Mouse (Mus musculus): ENCODE measurements around the gene Tbcd. TPM values are rescaled to one million over a fixed set of nuclear protein-coding genes. Genes with fewer than 3 reads are reported as not detected.

Tbcd gene
- total RNA-seq, 4 experiments from 2014 or later = 44.5 to 48.1 (median 46.8) TPM

DNA sequence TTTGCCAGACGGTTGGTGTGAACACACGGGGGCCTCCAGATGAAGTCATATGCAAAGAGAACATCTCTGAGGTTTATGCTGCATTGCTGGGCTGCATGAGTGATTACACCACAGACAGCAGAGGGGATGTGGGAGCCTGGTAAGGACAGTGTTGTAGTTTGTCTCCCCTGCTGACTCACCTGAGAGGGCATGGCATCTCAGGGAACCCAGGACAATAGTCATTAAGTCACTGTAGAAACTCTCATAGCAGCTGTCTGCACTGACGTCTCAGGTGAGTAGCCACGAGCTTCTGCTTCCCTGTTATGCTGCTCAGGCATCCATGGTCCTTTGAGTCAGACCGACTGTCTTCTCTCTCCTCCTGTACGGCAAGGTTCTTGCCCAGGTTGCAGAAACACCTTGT is 145.5 kb downstream of the Tbcd start:
- no peak for DNase-seq

DNA sequence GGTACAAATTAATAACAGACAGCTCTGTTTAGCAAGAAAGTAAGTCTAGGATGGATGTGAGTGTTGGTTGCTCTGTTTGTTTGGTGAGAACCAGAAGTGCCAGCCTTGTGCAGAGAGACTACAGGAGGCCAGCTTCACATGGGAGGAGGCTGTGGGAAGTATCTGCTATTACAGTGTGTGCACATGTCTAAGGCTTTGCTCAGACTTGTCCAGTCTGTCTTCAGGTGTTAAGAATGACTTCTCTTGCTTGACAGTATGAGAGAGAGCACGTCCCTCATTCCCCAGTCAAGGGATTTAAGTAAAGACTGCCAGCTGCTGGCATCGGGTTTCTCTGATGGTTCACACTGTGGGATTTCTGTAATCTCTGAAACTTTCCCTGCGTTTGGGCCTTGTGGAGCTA is 149.7 kb downstream of the Tbcd start:
- no peak for DNase-seq

DNA sequence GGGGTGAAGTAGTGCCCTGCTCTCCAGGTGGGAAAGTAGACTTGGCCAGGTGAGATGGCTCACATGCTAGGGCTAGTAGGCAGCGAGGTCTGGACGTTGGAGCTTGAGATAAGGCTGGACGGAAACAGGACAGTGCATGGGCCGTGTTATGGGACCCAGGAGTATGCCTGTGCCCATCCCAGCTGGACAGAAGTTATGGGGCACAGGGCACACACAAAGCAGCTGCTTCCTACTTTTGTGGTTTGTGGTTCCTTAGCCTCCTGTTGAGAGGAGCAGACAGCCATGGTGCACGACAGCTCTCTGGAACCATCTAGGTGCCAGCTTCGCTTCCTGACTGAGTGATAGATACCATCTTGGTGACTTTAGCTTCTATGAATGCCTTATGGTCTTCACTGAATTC is 153.9 kb downstream of the Tbcd start:
- no peak for DNase-seq

DNA sequence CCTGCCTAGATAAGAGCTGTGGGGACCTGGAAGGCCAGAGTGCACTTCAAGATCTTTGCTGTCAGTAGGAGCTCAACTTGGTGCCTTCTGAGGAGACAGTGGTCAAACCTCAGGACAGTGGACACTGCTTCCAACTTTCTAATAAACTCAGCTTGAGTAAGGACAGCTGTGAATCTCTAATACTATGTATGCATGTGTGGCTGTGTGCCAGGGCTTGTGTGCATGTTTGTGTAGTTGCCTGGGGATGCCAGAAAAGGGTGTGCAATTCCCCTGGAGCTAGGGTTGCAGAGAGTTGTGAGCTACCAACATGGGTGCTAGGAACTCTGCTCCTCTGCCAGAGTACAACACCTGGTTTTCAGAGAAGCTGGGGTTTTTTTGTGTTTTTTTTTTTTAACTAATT is 159.2 kb downstream of the Tbcd start:
- DNase-seq = no peak

DNA sequence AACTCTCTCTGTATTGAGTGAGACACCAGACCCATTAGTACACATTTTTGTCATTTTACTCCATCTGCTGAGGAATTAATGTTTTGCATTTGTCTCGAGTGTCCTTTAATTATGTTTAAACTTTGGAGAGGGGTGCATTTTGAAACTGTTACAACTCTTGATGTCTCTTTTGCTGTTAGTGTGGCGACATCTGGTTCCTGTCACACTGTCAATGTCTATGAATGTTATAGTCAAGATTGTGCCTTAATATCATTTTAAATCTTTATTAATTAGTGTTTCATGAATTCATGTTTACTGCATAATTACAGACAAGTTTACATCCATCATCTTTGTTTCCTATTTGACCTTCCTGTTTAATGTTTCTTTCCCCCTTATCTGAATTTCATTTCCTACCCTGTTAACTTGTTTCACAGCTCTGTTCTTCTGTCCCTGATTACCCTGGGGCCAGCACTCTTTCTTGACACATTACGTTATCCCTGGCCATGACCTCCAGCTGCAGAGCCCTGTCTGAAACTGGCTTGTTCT is 164.3 kb downstream of the Tbcd start:
- no peak for DNase-seq

DNA sequence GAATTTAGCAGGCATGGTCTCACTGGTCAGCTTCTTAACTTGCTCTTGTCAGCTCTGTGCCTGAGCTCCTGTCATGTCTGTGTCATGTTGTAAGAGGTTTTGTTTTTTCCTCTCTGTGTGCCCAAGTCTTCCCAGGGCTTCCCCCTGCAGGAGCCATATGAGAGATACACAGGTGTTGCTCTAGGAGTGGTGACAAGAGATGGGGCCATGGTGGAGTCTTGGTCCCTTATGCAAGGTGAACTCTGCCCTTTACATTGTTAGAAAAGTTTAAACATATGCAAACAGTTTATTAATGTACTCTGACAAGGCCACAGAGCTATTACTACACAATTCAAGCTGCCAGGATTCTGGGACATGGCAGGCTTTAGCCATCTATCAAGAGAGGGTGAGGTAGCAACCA is 164.8 kb downstream of the Tbcd start:
- no peak for DNase-seq

DNA sequence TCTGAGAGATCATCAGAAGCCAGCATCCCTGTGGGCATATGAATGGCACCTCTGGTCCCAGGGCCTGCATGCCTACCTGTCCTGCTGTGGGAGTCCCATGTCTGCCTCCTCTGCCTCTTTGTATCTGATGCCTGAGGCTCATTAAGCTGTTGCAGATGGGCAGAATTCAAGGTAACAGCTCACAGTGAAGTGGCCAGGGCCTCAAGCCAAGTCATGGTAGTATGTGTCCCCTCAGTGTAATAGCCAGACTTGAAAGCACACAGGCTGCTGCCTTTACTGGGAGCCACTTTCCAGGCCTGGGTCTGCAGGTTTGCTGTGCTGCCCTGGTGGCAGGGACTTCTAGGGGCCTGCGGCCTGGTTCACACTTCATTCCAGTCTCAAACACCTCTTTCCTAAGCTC is 165.6 kb downstream of the Tbcd start:
- DNase-seq = no peak

DNA sequence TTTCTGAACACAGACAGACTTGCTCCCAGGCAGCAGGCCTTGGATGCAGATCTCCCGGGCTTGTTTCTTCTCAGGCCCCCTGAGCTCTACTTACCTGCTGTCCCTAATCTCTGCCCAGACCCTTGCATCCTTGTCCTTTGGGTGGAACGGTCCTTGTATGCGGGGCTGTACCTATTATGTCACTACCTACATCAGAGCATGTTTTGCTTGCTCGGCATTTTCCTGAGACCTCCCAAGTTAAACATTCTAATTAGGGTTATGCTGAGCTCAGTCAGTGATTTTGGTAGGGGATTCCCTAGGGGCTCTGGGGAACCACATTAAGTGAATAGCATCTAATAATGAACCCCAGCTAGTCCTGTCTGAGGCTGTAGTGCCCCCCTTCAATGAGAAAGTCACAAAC is 173.3 kb downstream of the Tbcd start:
- DNase-seq = no peak

DNA sequence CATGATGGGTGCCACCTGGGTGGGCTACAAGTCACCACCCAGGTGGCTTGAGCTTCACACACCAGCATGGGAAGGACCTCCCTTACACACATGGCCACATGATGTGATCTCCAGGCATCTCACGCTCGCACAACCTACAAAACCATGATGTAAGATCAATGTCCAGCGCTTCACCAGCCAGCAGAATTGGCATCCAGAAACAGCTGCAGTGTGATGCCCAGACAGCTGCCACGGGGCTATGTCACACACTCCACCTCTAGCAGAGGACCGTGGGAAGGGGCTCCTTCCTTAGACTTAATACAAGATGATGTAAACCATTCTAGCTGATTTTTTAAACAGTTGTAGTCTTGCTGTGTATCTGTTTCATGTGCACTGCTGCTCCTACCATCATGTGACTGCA is 175.8 kb downstream of the Tbcd start:
- no peak for DNase-seq

DNA sequence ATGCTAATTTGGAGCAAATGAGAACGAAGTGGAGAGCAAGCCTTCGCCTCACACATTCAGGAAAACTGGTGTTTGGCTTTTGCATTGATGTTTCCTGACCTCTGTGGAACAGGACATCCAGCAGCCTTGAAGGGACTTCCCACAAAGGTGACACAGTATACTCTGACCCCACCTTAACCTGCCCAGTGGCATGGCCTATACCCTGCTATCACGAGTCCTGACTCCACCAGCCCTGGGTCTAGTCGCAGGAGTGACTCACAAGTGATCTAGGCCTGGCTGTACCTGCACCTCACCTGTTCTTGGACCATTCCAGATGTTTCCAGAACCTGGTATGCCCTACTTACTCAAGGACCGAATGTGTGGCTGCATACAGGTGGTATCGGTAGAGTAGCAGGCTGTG is 177.8 kb downstream of the Tbcd start:
- no peak for DNase-seq

DNA sequence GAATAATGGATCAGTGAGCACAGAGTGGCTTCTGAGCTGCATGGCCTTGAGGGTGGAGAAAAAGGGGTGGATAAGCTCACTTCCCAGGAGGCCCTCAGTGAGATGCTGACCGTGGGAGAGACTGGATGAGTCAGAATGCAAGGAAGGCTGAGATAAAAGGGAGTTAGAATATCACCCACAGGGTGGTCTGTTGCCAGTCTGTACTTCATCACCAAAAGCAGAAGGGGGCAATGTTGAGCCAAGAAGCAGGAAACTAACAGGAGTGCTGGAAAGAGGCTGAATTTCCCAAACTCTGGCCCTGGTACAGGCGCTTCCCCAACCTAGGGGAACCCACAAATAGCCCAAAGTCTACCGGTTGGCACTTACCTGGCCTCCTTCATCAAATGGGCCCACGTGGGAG is 178.7 kb downstream of the Tbcd start:
- no peak for DNase-seq

DNA sequence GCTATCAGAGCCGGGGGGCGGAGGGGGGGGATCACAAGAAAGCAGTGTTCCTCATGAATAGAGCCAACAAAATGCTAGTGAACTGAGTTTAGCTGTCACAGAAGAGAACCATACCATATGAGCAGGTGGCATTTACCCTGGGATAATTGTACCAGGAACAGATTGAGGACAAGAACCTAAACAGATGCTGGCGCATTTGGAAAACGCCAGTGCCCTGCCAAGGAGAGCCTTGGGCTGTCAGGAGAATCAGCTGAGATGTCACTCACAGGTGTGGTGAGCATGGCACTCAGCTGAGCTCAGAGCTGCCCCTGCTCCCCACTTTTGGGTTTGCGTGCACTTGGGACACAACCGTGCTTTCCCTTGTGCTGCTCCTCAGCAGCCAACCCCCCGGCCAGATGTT is 179.7 kb downstream of the Tbcd start:
- no peak for DNase-seq

DNA sequence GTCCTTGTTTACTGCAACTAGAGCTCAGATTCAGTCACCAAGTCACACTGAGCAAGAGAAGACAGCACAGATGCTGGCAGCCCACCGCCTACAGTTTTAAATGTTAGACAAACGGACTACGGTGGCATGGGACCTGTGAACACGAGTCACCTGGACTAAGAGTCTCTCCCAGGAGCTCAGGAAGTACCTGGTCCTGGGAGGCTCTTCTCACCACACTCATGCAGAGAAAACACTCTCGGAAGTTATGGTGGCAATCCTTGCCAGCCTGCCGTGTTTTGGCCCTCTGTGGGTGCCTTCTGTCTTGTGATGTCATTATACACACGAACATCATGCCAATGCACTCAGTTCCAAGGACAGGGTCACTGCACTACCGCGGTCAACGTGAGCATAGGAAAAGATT is 184.9 kb downstream of the Tbcd start:
- no peak for DNase-seq

DNA sequence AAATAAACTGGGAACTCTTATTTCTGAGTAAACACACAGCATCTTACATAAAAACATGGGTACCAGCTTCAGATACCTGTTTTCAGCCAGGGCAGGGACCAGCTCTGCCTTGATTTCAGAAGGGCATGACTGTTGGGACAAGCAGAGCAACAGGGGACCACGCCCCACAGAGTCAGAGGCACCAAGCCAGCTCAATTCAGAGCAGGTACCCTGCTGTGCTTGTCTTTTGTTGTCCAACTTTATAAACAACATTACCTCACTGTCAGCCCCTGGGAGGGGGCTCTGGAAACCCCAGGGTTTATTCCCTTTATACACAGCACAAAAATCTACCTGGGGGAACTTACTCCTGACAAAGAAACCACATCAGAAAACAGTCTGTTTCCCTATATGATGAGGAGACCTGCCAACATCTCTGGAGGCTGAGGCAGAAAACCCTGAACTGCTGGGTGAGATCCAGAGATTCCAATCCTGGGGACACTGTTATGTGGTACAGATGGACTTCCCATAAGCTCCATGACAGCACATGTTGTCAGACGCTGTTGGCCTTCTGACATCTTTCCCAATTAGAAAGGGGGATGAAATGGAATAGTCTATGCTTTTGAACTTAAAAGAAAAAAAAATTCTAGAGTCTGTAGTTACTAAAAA is 189.9 kb downstream of the Tbcd start:
- DNase-seq = no peak

DNA sequence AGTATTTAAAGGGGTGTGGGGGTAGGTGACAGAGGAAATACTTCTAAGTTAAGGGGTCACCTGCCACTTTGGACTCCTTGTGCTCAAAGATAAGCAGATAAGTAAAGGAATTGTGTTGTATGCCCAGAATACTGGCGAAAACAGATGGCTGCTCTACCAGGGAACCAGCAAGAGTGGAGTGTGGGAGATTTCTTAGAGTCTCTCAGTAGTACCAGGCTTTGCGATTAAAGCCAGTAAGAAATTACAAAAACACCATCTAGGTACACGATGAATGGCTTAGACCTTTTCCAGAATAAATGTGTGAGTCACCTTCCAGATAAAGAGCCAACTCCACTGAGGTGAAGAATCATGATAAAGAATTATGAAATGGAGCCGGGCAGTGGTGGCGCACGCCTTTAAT is 193.6 kb downstream of the Tbcd start:
- DNase-seq = no peak

DNA sequence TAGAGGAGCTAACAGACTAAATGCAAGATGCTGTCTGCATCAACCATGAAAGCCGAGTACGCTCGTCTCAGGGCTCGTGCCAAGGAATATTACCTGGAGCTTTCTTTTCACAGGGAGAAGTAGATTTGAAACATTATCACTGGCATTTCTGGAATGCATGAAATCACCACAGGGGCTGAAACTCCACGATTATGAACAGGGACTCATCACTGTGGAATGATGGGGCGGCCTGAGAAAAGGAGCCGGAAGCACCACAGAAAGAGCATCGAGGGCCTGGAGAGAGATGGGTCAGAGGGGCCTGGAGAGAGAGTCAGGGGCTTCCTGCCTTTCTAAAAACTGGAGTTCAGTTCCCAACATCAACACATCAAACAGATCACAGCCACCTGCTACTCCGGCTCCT is 195.6 kb downstream of the Tbcd start:
- no peak for DNase-seq

DNA sequence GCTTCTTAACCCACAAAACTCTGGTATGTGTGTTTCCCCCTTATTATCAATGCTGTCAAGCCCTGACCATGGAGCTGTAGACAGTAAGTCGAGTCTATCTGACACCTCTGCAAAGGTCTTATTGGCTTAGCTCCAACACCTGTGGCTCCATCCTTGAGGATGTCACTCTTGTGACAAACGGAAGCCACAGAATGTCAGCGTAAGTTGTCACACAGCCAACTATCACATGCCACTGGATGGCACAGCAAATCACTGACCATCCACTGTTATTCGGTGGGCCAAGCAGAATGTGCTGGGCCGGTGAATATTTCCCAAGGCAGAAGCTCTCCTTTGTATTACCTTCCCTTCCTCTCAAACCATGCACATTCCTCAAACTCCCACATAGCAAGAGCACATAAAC is 196.4 kb downstream of the Tbcd start:
- no peak for DNase-seq

DNA sequence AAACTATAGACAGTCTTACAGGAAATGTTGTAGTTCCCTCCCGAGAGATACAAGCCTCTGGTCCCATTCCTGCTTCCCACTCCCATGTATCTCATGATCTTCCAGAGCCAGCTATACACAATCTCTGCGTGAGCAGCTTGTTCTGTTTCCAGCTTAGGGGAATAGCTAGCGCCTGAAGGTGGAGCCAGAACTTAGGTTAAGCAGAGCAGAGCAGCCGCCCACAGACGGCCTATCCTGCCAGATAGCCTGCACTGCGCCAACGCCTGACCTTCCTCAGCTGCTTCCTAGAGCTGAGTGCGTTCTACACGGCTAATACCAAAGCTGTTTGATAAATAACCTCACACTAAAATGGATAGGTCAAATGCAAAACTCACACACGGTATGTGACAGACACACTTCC is 198.2 kb downstream of the Tbcd start:
- DNase-seq = peak; percentile 37

DNA sequence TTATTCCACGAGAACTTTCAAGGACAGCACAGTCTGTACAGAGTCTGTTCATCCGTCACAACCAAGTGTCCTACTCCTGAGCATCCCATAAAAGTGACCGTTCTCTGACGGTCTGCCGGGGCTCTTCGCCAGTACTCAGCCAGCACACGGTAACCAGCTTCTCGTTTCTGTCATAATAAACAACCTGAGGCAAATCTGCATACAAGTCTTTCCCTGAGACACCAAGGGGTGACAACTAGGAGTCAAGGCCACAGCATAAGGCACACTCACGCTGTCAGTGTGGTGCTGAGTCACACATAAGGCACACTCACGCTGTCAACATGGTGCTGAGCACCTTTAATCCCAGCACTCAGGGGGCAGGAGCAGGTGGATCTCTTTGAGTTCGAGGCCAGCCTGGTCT is 198.9 kb downstream of the Tbcd start:
- DNase-seq = no peak

DNA sequence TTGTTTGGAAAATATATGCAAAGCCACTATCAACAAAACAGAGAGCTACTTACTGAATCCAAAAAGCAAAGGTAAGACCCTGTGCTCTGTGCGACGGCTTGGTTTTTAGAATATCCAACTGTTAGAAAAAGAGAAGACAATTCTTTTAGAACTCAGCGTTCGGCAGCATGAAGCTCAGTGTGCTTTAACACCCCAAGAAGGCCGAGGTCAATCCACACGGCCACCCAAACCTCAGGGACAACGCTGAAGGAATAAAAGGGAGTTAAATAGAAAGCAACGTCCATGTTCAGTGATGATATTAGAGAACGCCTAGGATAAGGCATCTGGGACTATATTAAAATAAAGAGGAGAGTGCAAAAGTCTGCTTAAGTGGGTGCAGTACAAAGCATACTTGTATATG is 199.8 kb downstream of the Tbcd start:
- no peak for DNase-seq

DNA sequence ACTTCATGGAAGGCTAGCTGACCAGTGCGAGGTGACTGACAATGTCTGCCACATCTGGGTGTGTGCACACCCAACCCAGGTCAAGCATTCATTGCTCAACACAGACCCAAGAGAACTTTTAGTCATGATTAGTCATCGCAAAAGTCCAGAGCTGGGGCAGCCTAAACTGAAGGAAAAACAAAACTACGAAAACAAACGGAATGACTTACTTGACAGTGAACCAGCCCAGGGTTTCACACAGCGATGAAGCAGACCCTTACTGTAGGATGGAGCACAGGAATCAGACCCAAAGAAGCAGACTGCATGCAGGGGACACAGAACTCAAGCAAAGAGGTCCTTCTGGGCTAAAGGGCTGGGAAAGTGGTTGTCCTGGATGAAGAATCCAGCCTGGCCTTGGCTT is 200.2 kb downstream of the Tbcd start:
- peak; percentile 47 for DNase-seq

DNA sequence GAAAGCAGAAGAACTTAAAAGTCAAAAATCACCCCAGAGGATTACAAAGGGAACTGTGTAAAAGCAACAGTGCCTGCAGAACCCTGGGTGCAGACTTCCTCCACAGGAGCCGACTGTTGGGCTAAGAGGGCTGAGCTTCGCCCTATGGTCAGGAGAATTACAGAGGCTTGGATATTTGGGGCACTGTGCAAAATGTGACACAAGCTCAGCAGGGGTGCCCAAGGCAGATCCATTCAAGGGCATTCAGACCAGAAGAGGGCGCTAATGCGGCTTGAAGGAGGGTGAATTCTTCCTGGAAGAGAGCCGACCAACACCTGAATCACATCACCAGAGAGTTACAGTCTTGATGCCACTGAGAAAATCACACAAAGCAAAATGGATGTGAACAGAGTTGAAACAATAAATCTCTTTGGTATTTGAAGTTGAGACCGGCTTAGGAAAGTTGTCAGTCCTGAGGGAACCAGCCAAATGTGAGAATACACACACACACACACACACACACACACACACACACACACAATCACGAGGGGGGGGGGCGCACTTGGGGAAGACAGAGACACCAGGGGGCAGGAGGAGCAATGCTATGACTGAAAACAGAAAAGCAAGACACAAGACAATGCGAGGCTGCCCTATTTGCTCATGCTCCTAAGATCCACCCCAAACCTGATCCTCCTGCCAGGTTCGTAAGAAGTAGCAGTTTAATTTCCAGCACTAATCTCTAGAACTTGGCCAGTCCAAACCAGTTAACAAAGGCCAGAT is 201.0 kb downstream of the Tbcd start:
- peak; percentile 49 for DNase-seq

DNA sequence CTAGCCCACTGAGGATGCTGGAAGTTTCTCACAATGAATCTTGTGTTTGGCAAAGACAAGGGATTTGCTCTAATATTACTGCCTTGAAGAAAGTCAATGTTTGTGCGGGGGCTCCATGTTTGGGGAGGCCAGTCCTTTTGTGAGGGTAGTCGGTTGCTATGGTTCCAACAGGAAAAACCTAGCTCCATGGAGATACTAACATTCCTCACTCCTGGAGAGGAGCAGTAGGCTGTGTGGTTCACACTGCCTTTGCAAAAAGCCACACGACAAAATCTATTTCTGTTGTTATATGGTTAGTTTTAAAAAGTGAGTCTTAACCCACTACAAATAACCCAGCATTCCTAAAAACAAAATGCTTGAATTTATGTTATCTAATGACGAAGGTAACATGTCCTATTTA is 201.9 kb downstream of the Tbcd start:
- no peak for DNase-seq

DNA sequence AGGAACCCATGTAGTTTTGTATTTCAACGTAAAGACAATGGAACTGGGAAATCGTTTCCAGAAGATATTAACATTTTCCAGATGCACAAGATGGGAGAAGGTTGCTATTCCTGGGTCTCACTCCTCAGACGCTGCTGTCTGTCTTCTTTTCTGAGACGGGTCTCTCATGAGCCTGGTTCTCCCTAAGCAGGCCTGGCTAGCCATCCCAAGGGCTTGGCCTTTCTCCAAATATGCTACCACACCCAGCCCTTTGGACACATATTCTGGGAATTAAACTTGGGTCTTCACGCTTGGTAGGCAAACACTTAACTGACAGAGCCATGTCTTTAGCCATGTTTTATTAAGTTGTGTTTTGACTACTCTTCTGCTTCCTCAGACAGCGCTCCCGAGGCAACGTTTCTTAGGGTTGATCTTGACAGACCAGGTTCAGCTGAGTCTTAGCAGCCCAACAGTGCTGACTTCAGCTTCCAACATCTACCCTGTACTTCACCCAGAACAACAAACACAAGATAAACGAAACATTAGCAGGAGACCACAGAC is 202.7 kb downstream of the Tbcd start:
- DNase-seq = no peak
